Mouse (Mus musculus) heart, postnatal 0 days (tissue): ENCODE measurements around the gene Prpf38b. TPM values are rescaled to one million over a fixed set of nuclear protein-coding genes. Genes with fewer than 3 reads are reported as not detected.

ENCODE experiments used
- ATAC-seq: fragments of 200-750 bp; cut with Nextera tagmentation; 2 replicates; pipeline ENCODE4 v1.8.0; 2017; ENCODE audit warnings: low read depth, moderate number of reproducible peaks, moderate library complexity; ENCODE audit not compliant: insufficient read depth
- DNase-seq: peaks from one replicate; pipeline ENCODE4 v3.0.0-alpha.2; 2016; ENCODE audit warnings: low spot score
- H3K27ac ChIP-seq: fragments of 300-500 bp; sonication (generic); 2 replicates; pipeline ENCODE4 v1.5.1; 2014; ENCODE audit warnings: low read depth, mild to moderate bottlenecking
- H3K27me3 ChIP-seq: fragments of 300-500 bp; sonication (generic); 2 replicates; pipeline ENCODE4 v1.6.1; 2014; ENCODE audit warnings: low read length, mixed read lengths; ENCODE audit not compliant: control insufficient read depth, insufficient read depth
- H3K36me3 ChIP-seq: fragments of 300-500 bp; sonication (generic); replicated peaks from 2 replicates; pipeline ENCODE4 v1.6.1; 2014; ENCODE audit warnings: low read length, mixed read lengths; ENCODE audit not compliant: control insufficient read depth, insufficient read depth
- H3K4me1 ChIP-seq: fragments of 300-500 bp; sonication (generic); 2 replicates; pipeline ENCODE4 v1.6.1; 2014; ENCODE audit warnings: antibody characterized with exemption; ENCODE audit not compliant: control insufficient read depth, insufficient read depth
- H3K4me2 ChIP-seq: fragments of 300-500 bp; sonication (generic); 2 replicates; pipeline ENCODE4 v1.6.1; 2014; ENCODE audit warnings: low read depth, mild to moderate bottlenecking, low read length, moderate library complexity
- H3K4me3 ChIP-seq: fragments of 300-500 bp; sonication (generic); 2 replicates; pipeline ENCODE4 v1.5.1; 2014; ENCODE audit warnings: low read depth, low read length
- H3K9ac ChIP-seq: fragments of 300-500 bp; sonication (generic); replicated peaks from 2 replicates; pipeline ENCODE4 v1.6.1; 2014; ENCODE audit warnings: low read depth, low read length, mixed read lengths
- H3K9me3 ChIP-seq: fragments of 300-500 bp; sonication (generic); replicated peaks from 2 replicates; pipeline ENCODE4 v1.6.1; 2016; ENCODE audit warnings: low read length; ENCODE audit not compliant: control insufficient read depth
- CTCF ChIP-seq: IDR thresholded peaks from 2 replicates; pipeline ENCODE4 v1.5.1; 2016; ENCODE audit warnings: antibody characterized with exemption, control low read depth, low read depth
- EP300 ChIP-seq: IDR thresholded peaks from 2 replicates; pipeline ENCODE4 v1.6.1; 2016; ENCODE audit warnings: antibody characterized with exemption, low read depth
- WGBS: fragments of 180-500 bp; shearing (Covaris S2); extraction: QIAGEN DNeasy Blood & Tissue Kit; methylation state at CpG from one replicate; pipeline ENCODE4 v1.1.7; 2014; 5-methylcytosine and 5-hydroxymethylcytosine counted together
- polyA plus RNA-seq: library from polyadenylated mRNA; unstranded; fragments of >200 nt; fragmentation: Nextera tagmentation; extraction: Ambion mirVana; gene quantifications from 2 replicates; pipeline ENCODE4 v1.2.1, GENCODE M21; 2015
- total RNA-seq: library from RNA; depleted of rRNA; stranded (reverse); fragments of >200 nt; gene quantifications from 2 replicates; pipeline ENCODE4 v1.2.3, GENCODE M21; 2014; ENCODE audit warnings: low replicate concordance

Gene Prpf38b
- total and polyA plus RNA-seq, 2 experiments from 2014 or later: 27.8 to 33.8 TPM

DNA sequence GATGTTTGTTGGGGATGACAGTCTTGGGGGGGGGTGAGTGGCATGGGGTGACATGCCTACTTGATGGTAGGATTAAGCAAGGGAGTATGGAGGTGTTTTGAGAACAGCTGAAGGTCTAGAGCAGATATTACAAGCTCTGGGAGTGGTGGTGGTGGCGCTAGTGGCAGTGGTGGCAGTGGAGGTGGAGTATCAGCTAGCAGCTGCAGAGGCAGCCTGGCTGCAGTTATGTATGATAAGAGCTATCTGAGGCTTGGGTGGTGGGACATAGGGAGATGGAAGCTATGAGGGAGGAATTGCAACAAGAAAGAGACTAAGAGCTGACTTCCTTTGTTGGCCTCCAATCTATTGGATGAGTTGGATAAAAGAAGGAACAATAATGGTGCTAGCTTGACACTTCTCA lies 10.3 kb upstream of the Prpf38b start:
- H3K9ac ChIP-seq: no peak overlapping the region
- WGBS: 79% methylated on average over 1 of the region's 1 CpGs
- H3K4me3 ChIP-seq: no peak overlapping the region
- no peaks in the 10 kb centered on the region for H3K9me3 ChIP-seq
- no peaks in the 10 kb centered on the region for H3K4me1 ChIP-seq
- H3K4me2 ChIP-seq: no peak overlapping the region
- no peak for ATAC-seq
- no peaks in the 10 kb centered on the region for H3K36me3 ChIP-seq
- H3K27me3 ChIP-seq: no peaks in the 10 kb centered on the region
- no peak overlapping the region for H3K27ac ChIP-seq
- TF ChIP-seq EP300 (no peak), CTCF (no peak)
- DNase-seq: no peak

DNA sequence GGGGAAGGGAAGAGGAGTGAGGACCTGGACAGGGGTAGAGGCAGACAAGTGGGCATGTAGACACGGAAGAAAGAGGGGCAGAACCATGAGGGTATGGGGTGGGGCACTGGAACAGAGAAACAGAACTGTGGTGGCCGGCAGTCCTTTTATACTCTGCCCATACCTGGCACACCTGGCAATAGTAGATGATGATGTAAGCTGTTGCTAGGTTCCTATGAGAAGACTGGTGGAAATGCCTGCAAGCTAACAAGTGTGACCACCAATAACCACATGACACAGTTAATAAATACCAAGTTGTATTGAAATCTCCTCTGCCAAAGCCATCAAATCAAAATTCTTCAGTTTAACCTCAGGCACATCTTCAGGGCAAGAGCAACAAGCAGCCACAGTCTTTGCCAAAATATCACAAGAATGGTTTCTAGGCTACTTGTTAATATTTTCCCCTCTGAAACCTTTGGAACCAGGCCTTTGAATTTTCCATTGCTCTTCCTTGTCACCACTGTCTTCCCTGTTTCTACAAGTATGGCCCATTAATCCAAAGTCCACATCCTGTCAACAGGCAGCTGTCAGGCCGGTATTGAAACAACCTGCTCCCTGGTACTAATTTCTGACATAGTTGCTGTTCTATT lies 9.0 kb upstream of the Prpf38b start:
- Histone ChIP-seq H3K36me3 (no peaks in the 10 kb centered on the region), H3K9ac (no peak overlapping the region), H3K27me3 (no peaks in the 10 kb centered on the region), H3K27ac (no peak overlapping the region), H3K9me3 (no peaks in the 10 kb centered on the region), H3K4me2 (no peak overlapping the region), H3K4me1 (no peaks in the 10 kb centered on the region), H3K4me3 (no peak overlapping the region)
- 80% methylated on average over 3 of the region's 3 CpGs for WGBS
- TF ChIP-seq EP300 (no peak), CTCF (no peak)
- DNase-seq (no peak), ATAC-seq (no peak)

GRCm38 (mm10) chr3:108918852-108919251 lies 7.3 kb upstream of the Prpf38b start:
- 82% methylated on average over 1 of the region's 1 CpGs for WGBS
- no peak overlapping the region for H3K27ac ChIP-seq
- no peaks in the 10 kb centered on the region for H3K9me3 ChIP-seq
- DNase-seq (no peak), ATAC-seq (no peak)
- no peak for TF ChIP-seq CTCF
- no peak for TF ChIP-seq EP300
- H3K4me3 ChIP-seq: no peak overlapping the region
- no peaks in the 10 kb centered on the region for H3K36me3 ChIP-seq
- no peaks in the 10 kb centered on the region for H3K4me1 ChIP-seq
- H3K9ac ChIP-seq: no peak overlapping the region
- H3K4me2 ChIP-seq: no peak overlapping the region
- no peaks in the 10 kb centered on the region for H3K27me3 ChIP-seq

DNA sequence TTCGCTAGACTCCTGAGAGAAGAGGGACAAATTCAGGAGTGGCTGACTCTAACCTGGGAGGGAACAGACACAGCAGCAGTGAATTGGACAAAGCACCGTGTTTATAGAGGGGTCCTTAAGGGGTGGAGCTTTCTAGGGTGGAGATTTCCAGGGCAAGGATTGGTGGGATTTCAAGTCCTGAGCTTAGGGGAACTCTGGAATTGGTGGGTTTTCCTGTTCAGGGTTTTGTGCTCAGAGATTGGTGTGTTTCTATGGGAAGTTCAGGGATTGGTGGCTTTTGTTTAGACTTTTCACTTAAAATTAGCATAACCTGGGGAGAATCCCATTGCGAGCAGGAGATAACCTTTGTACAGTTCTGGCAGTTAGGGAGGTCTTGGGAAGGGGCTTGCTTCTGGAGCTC lies 6.5 kb upstream of the Prpf38b start:
- Histone ChIP-seq H3K36me3 (no peaks in the 10 kb centered on the region), H3K27ac (no peak overlapping the region), H3K4me2 (no peak overlapping the region), H3K4me1 (no peaks in the 10 kb centered on the region), H3K9me3 (no peaks in the 10 kb centered on the region), H3K9ac (no peak overlapping the region), H3K27me3 (no peaks in the 10 kb centered on the region), H3K4me3 (no peak overlapping the region)
- DNase-seq (no peak), ATAC-seq (no peak)
- WGBS: 53% methylated on average over 3 of the region's 3 CpGs
- no peak for TF ChIP-seq CTCF
- no peak for TF ChIP-seq EP300

DNA sequence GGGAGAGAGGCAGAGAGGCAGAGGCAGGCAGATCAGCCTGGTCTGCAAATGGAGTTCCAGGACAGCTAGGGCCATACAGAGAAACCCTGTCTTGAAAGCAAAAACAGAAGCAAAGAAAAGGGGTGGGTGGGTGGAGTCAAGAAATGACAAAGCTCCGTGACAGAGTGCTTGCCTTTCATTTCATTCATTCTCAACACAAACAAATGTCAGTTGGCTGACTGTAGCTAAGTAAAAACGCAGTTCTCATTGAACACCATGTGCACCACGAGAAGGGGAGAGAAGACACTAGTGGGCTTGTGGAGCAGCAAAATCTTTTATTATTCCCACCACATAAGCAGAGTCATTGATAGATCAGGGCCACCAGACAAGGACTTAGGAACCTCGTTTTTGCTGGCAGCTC lies 5.3 kb upstream of the Prpf38b start:
- no peak overlapping the region for H3K4me3 ChIP-seq
- WGBS: 48% methylated on average over 4 of the region's 4 CpGs
- TF ChIP-seq CTCF: no peak
- TF ChIP-seq EP300: no peak
- no peak overlapping the region for H3K27ac ChIP-seq
- H3K4me2 ChIP-seq: no peak overlapping the region
- H3K9ac ChIP-seq: no peak overlapping the region
- DNase-seq (no peak), ATAC-seq (no peak)
- no peaks in the 10 kb centered on the region for H3K9me3 ChIP-seq
- H3K36me3 ChIP-seq: no peaks in the 10 kb centered on the region
- no peaks in the 10 kb centered on the region for H3K4me1 ChIP-seq
- H3K27me3 ChIP-seq: no peaks in the 10 kb centered on the region

DNA sequence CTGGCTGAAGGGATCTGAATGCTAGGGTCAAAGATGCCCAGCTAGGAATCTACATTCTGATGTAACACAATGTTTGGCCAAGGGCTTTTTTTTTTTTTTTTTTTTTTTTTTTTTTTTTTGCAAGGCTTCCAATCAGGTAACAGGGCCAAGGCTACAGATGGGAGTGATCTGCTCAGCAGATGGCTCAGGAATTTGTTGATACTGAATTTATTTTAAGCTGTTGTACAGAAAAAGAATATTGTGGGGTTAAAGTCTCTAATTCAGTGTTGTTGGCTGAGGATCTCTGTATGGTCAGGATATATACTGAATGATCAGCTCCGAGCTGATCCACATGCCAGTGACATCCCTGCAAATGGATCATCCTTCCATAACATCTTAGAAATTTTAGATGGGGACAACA lies 4.5 kb upstream of the Prpf38b start:
- Histone ChIP-seq H3K36me3 (no peaks in the 10 kb centered on the region), H3K27ac (no peak overlapping the region), H3K27me3 (no peaks in the 10 kb centered on the region), H3K9ac (no peak overlapping the region), H3K4me1 (no peaks in the 10 kb centered on the region), H3K4me2 (no peak overlapping the region), H3K4me3 (no peak overlapping the region), H3K9me3 (no peaks in the 10 kb centered on the region)
- DNase-seq: no peak
- WGBS: 79% methylated on average over 1 of the region's 1 CpGs
- no peak for TF ChIP-seq CTCF
- no peak for TF ChIP-seq EP300
- no peak for ATAC-seq
